Mouse (Mus musculus) testis, adult 2 months (tissue): ENCODE measurements around the gene Fry. TPM values are rescaled to one million over a fixed set of nuclear protein-coding genes. Genes with fewer than 3 reads are reported as not detected.

Experiments used
- H3K27ac ChIP-seq: fragments of 200-500 bp; 2 replicates; pipeline ENCODE4 v1.5.1; 2012; ENCODE audit warnings: low read depth, low read length; ENCODE audit not compliant: control insufficient read depth, insufficient read depth
- H3K27me3 ChIP-seq: fragments of 200-500 bp; 2 replicates; pipeline ENCODE4 v1.6.1; 2012; ENCODE audit warnings: mild to moderate bottlenecking, low read length, moderate library complexity; ENCODE audit not compliant: control insufficient read depth, insufficient read depth
- H3K36me3 ChIP-seq: fragments of 200-500 bp; 2 replicates; pipeline ENCODE4 v1.6.1; 2012; ENCODE audit warnings: mild to moderate bottlenecking, low read length; ENCODE audit not compliant: control insufficient read depth, insufficient read depth
- H3K4me1 ChIP-seq: fragments of 200-500 bp; 2 replicates; pipeline ENCODE4 v1.6.1; 2012; ENCODE audit warnings: low read length; ENCODE audit not compliant: control insufficient read depth, insufficient read depth
- H3K4me3 ChIP-seq: fragments of 200-500 bp; 2 replicates; pipeline ENCODE4 v1.5.1; 2012; ENCODE audit warnings: low read depth, mild to moderate bottlenecking, low read length, moderate library complexity, mixed read lengths; ENCODE audit not compliant: control insufficient read depth
- CTCF ChIP-seq: fragments of 200-500 bp; IDR thresholded peaks from 2 replicates; pipeline ENCODE4 v1.5.1; 2012; ENCODE audit warnings: low read depth, mild to moderate bottlenecking, inconsistent platforms, low read length, moderate library complexity; ENCODE audit not compliant: control insufficient read depth, insufficient read depth, insufficient replicate concordance
- POLR2A ChIP-seq: fragments of 200-500 bp; IDR thresholded peaks from 2 replicates; pipeline ENCODE4 v1.6.1; 2012; ENCODE audit warnings: low read depth, mild to moderate bottlenecking, inconsistent platforms, low read length, moderate library complexity; ENCODE audit not compliant: control insufficient read depth
- polyA plus RNA-seq: library from polyadenylated mRNA; depleted of rRNA; stranded (reverse); fragments of >200 nt; gene quantifications from 2 replicates; pipeline ENCODE4 v1.2.3, GENCODE M21; 2012

Gene Fry
- polyA plus RNA-seq, 1 experiment: 8.4 TPM

DNA sequence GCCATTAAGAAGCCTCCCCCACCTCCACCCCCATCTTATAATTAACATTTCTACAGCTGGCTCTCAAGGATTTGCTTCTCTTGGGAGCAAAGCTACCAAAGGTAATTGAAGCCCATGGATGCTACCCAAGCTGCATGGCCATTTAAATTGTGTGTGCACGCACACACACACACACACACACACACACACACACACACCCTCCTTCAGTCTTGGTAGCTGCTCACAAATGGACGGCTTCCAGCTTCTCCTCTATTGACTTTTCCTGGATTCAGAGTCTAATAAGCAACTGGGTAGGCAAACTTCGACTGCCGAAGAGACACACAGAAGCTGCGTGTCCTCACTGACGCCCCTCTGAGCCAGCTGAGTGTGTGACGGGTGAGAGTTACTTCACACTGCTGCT is 11.7 kb downstream of the Fry start:
- no peak overlapping the region for H3K27ac ChIP-seq
- TF ChIP-seq POLR2A (no peak), CTCF (no peak)
- no peaks in the 10 kb centered on the region for H3K27me3 ChIP-seq
- no peak overlapping the region for H3K4me3 ChIP-seq
- no peaks in the 10 kb centered on the region for H3K36me3 ChIP-seq
- peaks cover 8% of the 10 kb centered on the region for H3K4me1 ChIP-seq

DNA sequence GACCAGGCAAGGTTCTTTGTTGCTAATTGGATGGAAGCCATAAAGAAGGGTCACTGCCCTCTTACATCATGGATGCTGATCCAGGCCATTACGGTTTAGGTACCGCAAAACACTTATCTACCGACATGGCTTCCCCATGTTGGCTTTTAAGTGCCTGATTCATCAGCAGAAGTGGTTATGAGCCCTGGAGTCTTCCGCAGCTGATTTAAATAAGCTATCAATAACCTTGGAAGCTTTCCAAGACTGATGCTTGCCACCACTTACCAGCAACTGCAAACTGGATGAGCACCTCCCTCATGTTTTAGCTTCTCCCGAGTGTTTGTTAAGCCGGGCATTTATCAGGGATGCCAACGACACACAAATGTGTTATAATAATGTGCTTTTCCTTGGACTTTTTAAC is 12.7 kb downstream of the Fry start:
- Histone ChIP-seq H3K27ac (no peak overlapping the region), H3K27me3 (no peaks in the 10 kb centered on the region), H3K4me3 (no peak overlapping the region), H3K4me1 (peaks cover 5% of the 10 kb centered on the region), H3K36me3 (no peaks in the 10 kb centered on the region)
- no peak for TF ChIP-seq POLR2A
- no peak for TF ChIP-seq CTCF

DNA sequence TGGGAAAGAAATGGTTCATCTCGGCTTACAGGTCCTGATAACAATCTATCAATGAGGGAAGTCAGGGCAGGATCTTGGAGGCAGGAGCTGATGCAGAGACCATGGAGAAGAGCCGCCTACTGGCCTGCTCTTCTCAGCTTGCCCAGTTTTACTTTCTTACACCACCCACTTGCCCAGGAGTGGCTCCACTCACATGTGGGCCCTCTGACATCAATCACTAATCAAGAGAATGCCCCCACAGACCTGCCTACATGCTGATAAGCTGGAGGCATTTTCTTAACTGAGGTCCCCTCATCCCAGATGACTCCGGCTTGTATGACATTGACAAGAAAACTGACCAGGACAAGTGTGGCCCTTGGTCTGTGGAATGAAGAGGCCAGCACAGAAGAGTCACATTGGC is 16.2 kb downstream of the Fry start:
- H3K4me3 ChIP-seq: no peak overlapping the region
- H3K4me1 ChIP-seq: no peaks in the 10 kb centered on the region
- TF ChIP-seq POLR2A (no peak), CTCF (no peak)
- H3K36me3 ChIP-seq: no peaks in the 10 kb centered on the region
- H3K27me3 ChIP-seq: no peaks in the 10 kb centered on the region
- no peak overlapping the region for H3K27ac ChIP-seq

DNA sequence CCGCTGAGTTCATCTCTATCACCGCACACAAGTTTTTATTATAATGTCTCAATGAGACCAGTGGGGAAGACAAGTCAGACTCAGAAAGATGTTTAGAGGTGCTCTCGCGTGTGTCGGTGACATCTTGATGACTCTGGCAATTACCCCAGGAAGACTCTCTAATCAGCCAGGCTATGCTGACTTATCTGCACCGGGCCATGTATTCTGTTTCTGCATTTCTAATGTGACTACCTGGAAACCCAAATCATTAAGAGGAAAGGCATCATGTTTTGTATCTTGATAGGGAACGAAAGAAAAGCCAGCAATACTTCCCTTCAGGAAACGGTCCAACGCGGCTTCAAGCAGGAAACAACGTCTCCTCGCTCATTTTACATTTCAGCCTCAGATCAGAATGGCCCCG is 17.1 kb downstream of the Fry start:
- TF ChIP-seq CTCF (no peak), POLR2A (no peak)
- Histone ChIP-seq H3K27ac (no peak overlapping the region), H3K4me3 (no peak overlapping the region), H3K36me3 (no peaks in the 10 kb centered on the region), H3K27me3 (no peaks in the 10 kb centered on the region), H3K4me1 (no peaks in the 10 kb centered on the region)

DNA sequence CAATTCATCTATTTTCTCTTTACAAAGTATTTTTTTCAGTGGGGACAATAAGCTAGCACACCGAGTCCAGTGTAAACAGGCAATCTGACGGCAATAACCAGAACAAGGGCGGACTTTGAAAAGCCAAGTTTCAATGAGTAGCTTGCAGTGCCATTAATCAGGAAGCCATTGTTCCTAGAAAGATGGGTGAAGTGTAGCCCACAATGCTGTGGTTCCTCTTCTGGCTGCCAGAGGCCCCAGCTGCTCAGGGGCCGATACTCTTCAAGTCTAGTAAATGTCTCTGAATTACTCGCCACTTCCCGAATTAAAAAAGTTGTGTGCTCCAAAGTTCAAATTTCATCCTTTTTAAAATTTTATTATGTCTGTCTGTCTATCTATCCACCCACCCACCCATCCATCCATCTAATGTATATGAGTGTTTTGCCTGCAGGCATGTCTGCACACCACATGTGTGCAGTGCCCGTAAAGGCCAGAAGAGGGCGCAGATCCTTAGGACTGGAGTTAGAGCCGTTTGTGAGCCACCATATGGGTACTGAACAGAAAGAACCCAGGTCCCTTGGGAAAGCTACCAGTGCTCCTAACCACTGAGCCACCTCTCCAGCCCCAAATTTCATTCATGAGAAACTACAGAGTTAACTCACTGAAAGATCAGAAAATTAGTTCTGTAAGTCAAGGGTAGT is 19.5 kb downstream of the Fry start:
- TF ChIP-seq POLR2A: no peak
- peak; percentile 58; the same call in 1 of the 2 replicates for TF ChIP-seq CTCF
- Histone ChIP-seq H3K27me3 (no peaks in the 10 kb centered on the region), H3K27ac (no peak overlapping the region), H3K4me1 (no peaks in the 10 kb centered on the region), H3K36me3 (no peaks in the 10 kb centered on the region), H3K4me3 (no peak overlapping the region)

DNA sequence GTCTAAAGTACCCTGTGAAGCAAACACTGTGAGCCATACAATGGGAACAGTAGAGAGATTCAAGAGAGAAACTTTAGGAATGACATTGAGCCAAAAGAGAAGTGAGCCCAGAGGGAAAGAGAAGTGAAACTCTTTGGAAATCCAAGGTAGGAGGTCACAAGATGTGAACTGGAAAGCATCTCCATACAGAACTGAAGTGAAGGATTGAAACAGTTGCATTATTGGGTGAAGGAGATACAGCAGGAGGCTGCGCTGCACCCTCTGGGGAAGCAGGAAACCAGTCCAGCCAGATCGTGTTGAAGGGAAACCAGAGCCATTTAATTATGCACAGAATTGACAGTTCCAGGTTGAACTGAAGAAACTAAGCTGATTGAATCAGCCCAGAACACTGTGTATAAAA is 22.1 kb downstream of the Fry start:
- TF ChIP-seq CTCF (no peak), POLR2A (no peak)
- Histone ChIP-seq H3K27ac (no peak overlapping the region), H3K4me3 (no peak overlapping the region), H3K36me3 (no peaks in the 10 kb centered on the region), H3K4me1 (no peaks in the 10 kb centered on the region), H3K27me3 (no peaks in the 10 kb centered on the region)

DNA sequence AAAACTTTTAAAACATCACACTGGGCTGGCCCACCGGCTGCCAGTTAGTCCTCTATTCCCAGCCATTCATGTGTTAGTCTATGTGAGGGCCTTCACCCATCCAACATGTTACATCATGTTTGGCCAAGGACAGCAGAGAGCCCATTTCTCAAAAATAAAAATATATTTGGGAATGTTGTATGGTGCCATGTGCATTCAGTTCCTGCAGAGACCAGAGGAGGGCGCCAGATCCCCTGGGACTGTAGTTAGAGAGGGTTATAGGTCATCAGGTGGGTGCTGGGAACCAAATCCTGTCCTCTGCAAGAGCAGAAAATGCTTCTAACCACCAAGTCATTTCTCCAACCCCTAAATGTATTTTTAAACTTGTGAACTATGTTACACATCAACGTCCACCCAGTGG is 27.5 kb downstream of the Fry start:
- no peaks in the 10 kb centered on the region for H3K36me3 ChIP-seq
- no peak for TF ChIP-seq POLR2A
- TF ChIP-seq CTCF: peak; percentile 60; the same call in 1 of the 2 replicates
- no peaks in the 10 kb centered on the region for H3K4me1 ChIP-seq
- H3K27me3 ChIP-seq: no peaks in the 10 kb centered on the region
- no peak overlapping the region for H3K4me3 ChIP-seq
- no peak overlapping the region for H3K27ac ChIP-seq
